Mouse (Mus musculus) G1E (cell line): ENCODE data around the gene Dmpk. TPM values are rescaled to one million over a fixed set of nuclear protein-coding genes. Genes with fewer than 3 reads are reported as not detected.
A peak's percentile ranks its signal among the peaks of the same experiment; 100 is the strongest.

Experiments used
- ATAC-seq: 2 replicates; pipeline ENCODE4 v1.8.0; 2016; ENCODE audit warnings: mild to moderate bottlenecking; ENCODE audit not compliant: insufficient number of reproducible peaks, poor library complexity, low FRiP score, severe bottlenecking; ENCODE audit errors: extremely low read depth
- DNase-seq: peaks from one replicate; pipeline ENCODE4 v3.0.0; 2012; ENCODE audit warnings: low spot score
- H3K27me3 ChIP-seq: 2 replicates; pipeline ENCODE4 v1.6.1; 2012; ENCODE audit warnings: mild to moderate bottlenecking, low read length, inconsistent platforms; ENCODE audit not compliant: insufficient read depth
- H3K36me3 ChIP-seq: replicated peaks from 2 replicates; pipeline ENCODE3; 2012; ENCODE audit warnings: mild to moderate bottlenecking, inconsistent platforms
- H3K4me1 ChIP-seq: 2 replicates; pipeline ENCODE4 v1.6.1; 2012; ENCODE audit warnings: low read depth, low read length, inconsistent platforms, mixed read lengths; ENCODE audit not compliant: insufficient read depth
- H3K4me3 ChIP-seq: 2 replicates; pipeline ENCODE4 v1.5.1; 2012; ENCODE audit warnings: low read depth, mild to moderate bottlenecking, inconsistent platforms, low read length, moderate library complexity, mixed read lengths
- H3K9me3 ChIP-seq: replicated peaks from 2 replicates; pipeline ENCODE4 v1.6.1; 2012; ENCODE audit warnings: inconsistent platforms
- CTCF ChIP-seq: IDR thresholded peaks from 2 replicates; pipeline ENCODE4 v1.5.1; 2012; ENCODE audit warnings: low read depth, low read length, inconsistent platforms, mixed read lengths
- GATA1 ChIP-seq: IDR thresholded peaks from 2 replicates; pipeline ENCODE4 v1.6.1; 2012; ENCODE audit warnings: borderline replicate concordance, low read length, inconsistent platforms, mixed read lengths
- GATA2 ChIP-seq: IDR thresholded peaks from 2 replicates; pipeline ENCODE4 v1.6.1; 2012; ENCODE audit warnings: low read depth, low read length, inconsistent platforms, borderline replicate concordance
- POLR2AphosphoS5 ChIP-seq: IDR thresholded peaks from 2 replicates; pipeline ENCODE4 v1.6.1; 2012; ENCODE audit warnings: low read depth, low read length, inconsistent platforms; ENCODE audit not compliant: insufficient replicate concordance
- TAL1 ChIP-seq: conservative IDR thresholded peaks from 2 replicates; pipeline ENCODE4 v1.6.1; 2012; ENCODE audit warnings: low read depth, low read length, inconsistent platforms, mixed read lengths
- polyA plus RNA-seq: library from polyadenylated mRNA; stranded (reverse); fragments of >175 nt; gene quantifications from 2 replicates; pipeline ENCODE4 v1.2.3, GENCODE M21; 2012
- total RNA-seq, 2 experiments: library from RNA; stranded (forward) in 1 of 2; stranded (reverse) in 1 of 2; fragments of 200-1000 nt in 1 of 2; fragments of >200 nt in 1 of 2; fragmentation: Nextera tagmentation in 1 of 2; gene quantifications; 2 replicates each; pipeline ENCODE4 v1.2.3; 2014 to 2017

Dmpk gene
- total and polyA plus RNA-seq, 3 experiments, result 7.3 to 82.1 (median 27.5) TPM

GRCm38 (mm10) chr7:19080451-19080950 is 3.1 kb upstream of the Dmpk start:
- peaks cover 77% of the 10 kb centered on the region for H3K36me3 ChIP-seq

GRCm38 (mm10) chr7:19082171-19082570 is 1.5 kb upstream of the Dmpk start:
- TF ChIP-seq GATA2, result no peak
- no peak for TF ChIP-seq TAL1
- no peak for TF ChIP-seq CTCF
- no peak for TF ChIP-seq POLR2AphosphoS5
- TF ChIP-seq GATA1, result no peak
- Histone ChIP-seq H3K4me3 (no peak overlapping the region), H3K27me3 (no peaks in the 10 kb centered on the region; the same call in 1 of the 2 replicates), H3K9me3 (no peaks in the 10 kb centered on the region), H3K4me1 (peaks cover 90% of the 10 kb centered on the region), H3K36me3 (peaks cover 89% of the 10 kb centered on the region)
- DNase-seq (no peak), ATAC-seq (no peak)

More at GRCm38 (mm10) chr7:19080451-19080950, 3.1 kb upstream of the Dmpk start:
- Histone ChIP-seq H3K4me1 (peaks cover 82% of the 10 kb centered on the region), H3K9me3 (no peaks in the 10 kb centered on the region), H3K27me3 (no peaks in the 10 kb centered on the region; the same call in 1 of the 2 replicates), H3K4me3 (peak overlapping the region; percentile 11; the same call in 1 of the 2 replicates)
- ATAC-seq, result no peak
- TF ChIP-seq TAL1, result no peak
- TF ChIP-seq GATA2, result no peak
- no peak for TF ChIP-seq GATA1
- TF ChIP-seq CTCF, result no peak
- no peak for TF ChIP-seq POLR2AphosphoS5
- DNase-seq, result no peak

- Histone ChIP-seq H3K9me3 (no peaks in the 10 kb centered on the region), H3K4me1 (peaks cover 90% of the 10 kb centered on the region), H3K36me3 (peaks cover 92% of the 10 kb centered on the region), H3K27me3 (no peaks in the 10 kb centered on the region; the same call in 1 of the 2 replicates), H3K4me3 (no peak overlapping the region)
- ATAC-seq (no peak), DNase-seq (no peak)
- TF ChIP-seq GATA1, result no peak
- TF ChIP-seq TAL1, result no peak
- TF ChIP-seq GATA2, result no peak
- TF ChIP-seq POLR2AphosphoS5, result no peak
- no peak for TF ChIP-seq CTCF
Observed at GRCm38 (mm10) chr7:19083096-19083495, 553 bp upstream of the Dmpk start.

- Histone ChIP-seq H3K36me3 (peaks cover 92% of the 10 kb centered on the region), H3K4me3 (no peak overlapping the region; the same call in 1 of the 2 replicates), H3K27me3 (no peaks in the 10 kb centered on the region; the same call in 1 of the 2 replicates), H3K9me3 (no peaks in the 10 kb centered on the region), H3K4me1 (peaks cover 89% of the 10 kb centered on the region)
- TF ChIP-seq CTCF (no peak), GATA2 (no peak), TAL1 (no peak), GATA1 (no peak), POLR2AphosphoS5 (no peak)
- DNase-seq (no peak), ATAC-seq (no peak)
Observed at GRCm38 (mm10) chr7:19084277-19084771, 675 bp downstream of the Dmpk start.

- peaks cover 83% of the 10 kb centered on the region for H3K4me1 ChIP-seq
- TF ChIP-seq GATA1, result no peak
- TF ChIP-seq GATA2, result no peak
- TF ChIP-seq POLR2AphosphoS5, result no peak
- no peak for TF ChIP-seq CTCF
- no peak for TF ChIP-seq TAL1
- no peak overlapping the region for H3K4me3 ChIP-seq
- H3K36me3 ChIP-seq, result peaks cover 89% of the 10 kb centered on the region
- no peaks in the 10 kb centered on the region for H3K9me3 ChIP-seq
- no peaks in the 10 kb centered on the region; the same call in 1 of the 2 replicates for H3K27me3 ChIP-seq
- ATAC-seq (no peak), DNase-seq (no peak)
Observed at GRCm38 (mm10) chr7:19084921-19085473, 1.3 kb downstream of the Dmpk start.

- Histone ChIP-seq H3K4me1 (peaks cover 78% of the 10 kb centered on the region), H3K27me3 (no peaks in the 10 kb centered on the region; the same call in 1 of the 2 replicates), H3K4me3 (no peak overlapping the region), H3K9me3 (no peaks in the 10 kb centered on the region), H3K36me3 (peaks cover 89% of the 10 kb centered on the region)
- DNase-seq, result no peak
- no peak for TF ChIP-seq TAL1
- TF ChIP-seq GATA2, result no peak
- no peak for TF ChIP-seq CTCF
- no peak for TF ChIP-seq POLR2AphosphoS5
- TF ChIP-seq GATA1, result no peak
- ATAC-seq, result no peak
Observed at GRCm38 (mm10) chr7:19085495-19085894, 1.8 kb downstream of the Dmpk start.
